Mouse (Mus musculus) testis, adult 2 months (tissue): Measurements from ENCODE around the gene Cdkn2aipnl.

ENCODE experiments used
- CTCF ChIP-seq: fragments of 200-500 bp; IDR thresholded peaks from 2 replicates; pipeline ENCODE4 v1.5.1; 2012; ENCODE audit warnings: low read depth, mild to moderate bottlenecking, inconsistent platforms, low read length, moderate library complexity; ENCODE audit not compliant: control insufficient read depth, insufficient read depth, insufficient replicate concordance
- POLR2A ChIP-seq: fragments of 200-500 bp; IDR thresholded peaks from 2 replicates; pipeline ENCODE4 v1.6.1; 2012; ENCODE audit warnings: low read depth, mild to moderate bottlenecking, inconsistent platforms, low read length, moderate library complexity; ENCODE audit not compliant: control insufficient read depth

DNA sequence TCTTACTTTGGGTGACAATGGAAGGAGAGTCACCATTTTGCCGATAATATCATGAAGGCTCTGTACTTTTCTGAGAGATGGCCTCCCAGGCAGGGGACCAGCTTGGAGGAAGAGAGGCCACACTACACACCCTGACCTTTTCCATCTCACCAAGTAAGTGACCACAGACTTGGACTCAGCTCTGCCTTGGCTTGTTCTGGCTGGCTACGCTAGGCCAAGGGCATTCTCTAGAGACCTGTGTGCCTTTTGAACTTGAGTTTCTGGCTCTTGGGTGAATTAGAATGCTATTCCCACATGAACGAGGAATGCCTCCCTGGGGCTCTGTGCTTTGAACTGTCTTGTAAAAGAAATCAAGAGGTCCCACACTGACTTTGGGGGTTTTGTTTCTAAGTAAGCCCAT is 33.2 kb upstream of the Cdkn2aipnl start:
- TF ChIP-seq CTCF (no peak), POLR2A (no peak)
